Mouse (Mus musculus) heart, embryonic 10.5 days (tissue): ENCODE results near the gene Krtdap. TPM values are rescaled to one million over a fixed set of nuclear protein-coding genes. Genes with fewer than 3 reads are reported as not detected.
"Not testable (repeated sequence)": the region's sequence is repeated elsewhere in the genome, so short reads cannot be mapped to it uniquely, and the experiment has no call there.

Experiments used
- DNase-seq: peaks from one replicate; pipeline ENCODE4 v3.0.0-alpha.2; 2017; ENCODE audit warnings: low spot score
- H3K27ac ChIP-seq: fragments of 300-500 bp; sonication (generic); 2 replicates; pipeline ENCODE4 v1.5.1; 2016; ENCODE audit warnings: mild to moderate bottlenecking
- H3K27me3 ChIP-seq: fragments of 300-500 bp; sonication (generic); 2 replicates; pipeline ENCODE4 v1.6.1; 2016; ENCODE audit warnings: mild to moderate bottlenecking; ENCODE audit not compliant: poor library complexity, insufficient read depth, severe bottlenecking
- H3K36me3 ChIP-seq: fragments of 300-500 bp; sonication (generic); 2 replicates; pipeline ENCODE4 v1.6.1; 2016; ENCODE audit warnings: mild to moderate bottlenecking, moderate library complexity
- H3K4me1 ChIP-seq: fragments of 300-500 bp; sonication (generic); 2 replicates; pipeline ENCODE4 v1.6.1; 2016; ENCODE audit warnings: mild to moderate bottlenecking
- H3K4me3 ChIP-seq: fragments of 300-500 bp; sonication (generic); 2 replicates; pipeline ENCODE4 v1.5.1; 2016; ENCODE audit warnings: mild to moderate bottlenecking, moderate library complexity
- H3K9me3 ChIP-seq: fragments of 300-500 bp; sonication (generic); 2 replicates; pipeline ENCODE4 v1.6.1; 2016; ENCODE audit warnings: mild to moderate bottlenecking, moderate library complexity
- WGBS: fragments of 180-500 bp; shearing (Covaris S2); methylation state at CpG from one replicate; pipeline ENCODE4 v1.1.7; 2016; 5-methylcytosine and 5-hydroxymethylcytosine counted together
- polyA plus RNA-seq: library from polyadenylated mRNA; unstranded; fragments of >200 nt; fragmentation: Nextera tagmentation; extraction: Ambion mirVana; gene quantifications from 2 replicates; pipeline ENCODE4 v1.2.1, GENCODE M21; 2016

Gene Krtdap
- not detected in 2 replicates for polyA plus RNA-seq

DNA sequence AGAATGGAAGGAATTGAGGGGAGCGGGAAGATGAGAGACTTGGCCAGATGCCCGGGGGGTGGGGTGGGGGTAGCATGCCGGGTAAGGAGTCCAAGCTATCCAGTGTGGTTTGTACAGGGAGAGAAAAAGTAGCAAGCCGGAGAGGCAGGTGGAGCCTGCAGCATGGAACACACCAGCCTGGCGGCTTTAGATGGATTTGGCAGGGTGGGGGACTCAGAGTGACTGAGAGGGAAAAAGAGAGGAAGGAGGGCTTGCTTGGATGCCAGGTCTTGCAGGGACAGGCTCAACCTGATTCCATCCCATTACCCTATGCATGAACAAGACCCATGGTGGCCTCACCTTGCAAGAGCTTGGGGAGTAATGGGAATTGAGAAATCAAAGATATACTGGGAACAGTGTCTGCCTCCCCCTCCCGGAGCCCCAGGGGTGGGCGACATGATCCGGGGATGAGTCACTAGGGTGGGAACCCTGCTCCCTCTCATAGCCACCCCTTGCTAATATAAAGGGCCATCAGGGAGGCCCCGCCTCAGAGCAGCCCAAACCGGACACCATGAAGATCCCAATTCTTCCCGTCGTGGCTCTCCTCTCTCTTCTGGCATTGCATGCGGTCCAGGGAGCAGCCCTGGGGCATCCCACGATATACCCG lies at the start of gene Krtdap:
Gene Krtdap, plus strand, starts transcription at position 520 of the 646 bp plus-strand sequence.
- WGBS: 43% methylated on average over 15 of the region's 15 CpGs
- H3K27me3 ChIP-seq: peaks cover 40% of the 10 kb centered on the region; the same call in 1 of the 2 replicates
- H3K36me3 ChIP-seq: no peaks in the 10 kb centered on the region
- H3K4me1 ChIP-seq: no peaks in the 10 kb centered on the region
- no peak for DNase-seq
- no peak within 1 kb of the TSS for H3K27ac ChIP-seq
- no peaks in the 10 kb centered on the region for H3K9me3 ChIP-seq
- H3K4me3 ChIP-seq: no peak within 1 kb of the TSS

DNA sequence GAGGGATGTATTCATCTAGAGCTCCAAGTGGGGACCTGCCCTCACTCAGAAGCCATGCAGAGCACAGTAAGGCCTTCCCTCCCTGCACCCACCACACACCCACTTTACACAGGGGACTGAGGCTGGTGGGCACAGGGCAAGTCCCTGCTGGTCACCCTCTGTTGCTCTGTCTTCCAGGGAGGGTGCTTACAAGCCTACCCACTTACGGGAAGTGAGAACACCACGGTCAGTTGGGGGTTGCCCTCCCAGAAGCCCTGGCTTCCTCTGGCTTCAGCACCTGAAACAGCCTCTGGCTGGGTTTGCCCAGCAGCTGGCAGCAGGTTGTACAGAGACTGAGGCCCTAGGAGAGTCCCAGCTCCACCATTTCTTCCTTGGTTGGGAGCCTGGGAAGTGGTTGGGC lies 45.1 kb upstream of the Krtdap start:
- H3K36me3 ChIP-seq, DNase-seq, H3K27me3 ChIP-seq, H3K9me3 ChIP-seq, H3K4me3 ChIP-seq, H3K27ac ChIP-seq: not testable (repeated sequence)
- peaks cover 16% of the 10 kb centered on the region for H3K4me1 ChIP-seq
- 76% methylated on average over 2 of the region's 2 CpGs for WGBS

DNA sequence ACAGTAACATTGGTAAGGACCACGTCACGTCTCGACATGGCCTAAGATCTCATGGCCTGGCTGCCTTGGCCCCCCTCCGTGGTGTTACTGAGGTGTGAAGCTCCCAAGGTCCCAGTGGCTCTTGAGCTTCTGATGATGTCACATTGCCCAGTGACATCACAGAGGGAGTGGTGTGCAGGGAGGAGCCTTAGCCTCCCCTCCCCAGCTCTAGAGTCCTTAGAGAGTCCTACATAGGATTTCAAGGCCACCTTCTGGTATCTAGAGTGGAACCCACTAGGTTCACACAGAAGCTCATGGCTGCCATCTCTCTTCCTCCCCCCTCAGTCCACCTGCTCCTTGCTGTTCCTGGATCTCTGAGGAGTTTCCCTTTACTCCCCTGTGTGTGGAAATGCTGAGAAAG lies 44.1 kb upstream of the Krtdap start, which contains the start of gene Gapdhs:
Gene Gapdhs, minus strand, starts transcription at position 65 of the 400 bp plus-strand sequence.
- peaks cover 16% of the 10 kb centered on the region for H3K4me1 ChIP-seq
- not testable (repeated sequence) for H3K36me3 ChIP-seq, H3K9me3 ChIP-seq, H3K27ac ChIP-seq, H3K4me3 ChIP-seq, H3K27me3 ChIP-seq, DNase-seq
- WGBS: 70% methylated on average over 4 of the region's 4 CpGs

DNA sequence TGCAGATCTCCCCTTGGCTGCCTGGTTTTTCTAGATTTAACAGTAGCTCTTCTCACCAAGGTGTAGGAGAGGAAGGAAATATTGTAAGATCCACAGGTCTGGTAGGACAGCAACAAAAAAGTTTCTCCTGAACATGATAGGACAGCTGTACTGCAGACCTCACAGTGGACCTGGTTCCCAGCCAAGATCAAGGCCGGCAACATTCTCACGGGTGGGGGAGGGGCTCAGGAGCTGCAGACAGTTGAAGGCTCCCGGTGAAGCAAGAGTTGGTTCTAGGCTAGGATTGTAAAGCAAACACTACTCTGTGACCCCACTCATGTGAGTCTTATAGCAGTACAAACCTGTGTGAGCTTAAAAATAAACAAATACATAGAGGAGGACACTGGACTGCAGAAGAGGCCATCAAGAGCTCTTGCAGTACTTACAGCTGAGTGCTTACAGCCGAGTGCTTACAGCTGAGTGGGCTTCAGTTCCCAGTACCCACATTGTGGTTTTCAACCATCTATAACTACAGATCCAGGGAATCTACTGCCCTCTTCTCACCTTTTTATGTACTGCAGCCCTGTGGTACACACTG lies 43.6 kb upstream of the Krtdap start:
- 33% methylated on average over 4 of the region's 4 CpGs for WGBS
- Histone ChIP-seq H3K27me3 (no peaks in the 10 kb centered on the region), H3K9me3 (no peaks in the 10 kb centered on the region), H3K4me1 (peaks cover 16% of the 10 kb centered on the region), H3K27ac (no peak overlapping the region), H3K36me3 (no peaks in the 10 kb centered on the region), H3K4me3 (no peak overlapping the region)
- no peak for DNase-seq

DNA sequence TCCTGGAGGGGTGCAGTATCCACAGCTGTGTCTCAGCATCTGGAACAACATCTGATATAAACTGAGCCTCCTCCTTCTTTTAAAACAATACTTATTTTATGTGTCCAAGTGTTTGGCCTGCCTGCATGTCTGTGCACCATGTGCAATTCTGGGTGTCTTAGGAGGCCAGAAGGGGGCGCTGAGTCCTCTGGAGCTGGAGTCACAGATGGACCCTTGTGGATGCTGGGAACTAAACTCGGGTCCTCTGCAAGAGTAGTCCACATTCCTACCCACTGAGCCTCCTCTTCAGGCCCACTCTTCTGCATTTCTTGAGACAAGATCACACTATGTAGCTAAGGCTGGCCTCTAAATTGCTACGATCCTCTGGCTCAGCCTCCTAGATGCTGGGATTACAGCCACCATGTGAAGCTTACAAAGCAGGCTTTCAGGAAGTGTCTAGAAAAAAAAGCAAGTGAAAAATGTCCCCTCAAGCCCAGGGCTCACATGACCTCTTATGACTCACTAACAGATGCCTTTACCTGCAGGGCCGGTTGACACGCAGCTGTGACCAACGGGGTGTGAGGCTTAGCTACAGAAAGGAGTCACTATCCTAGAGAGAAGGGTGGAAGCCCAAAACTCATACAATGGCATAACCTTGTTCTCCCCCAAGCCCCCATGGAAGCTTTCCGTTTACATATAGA lies 40.0 kb upstream of the Krtdap start:
- 80% methylated on average over 7 of the region's 7 CpGs for WGBS
- DNase-seq: no peak
- no peaks in the 10 kb centered on the region for H3K27me3 ChIP-seq
- no peaks in the 10 kb centered on the region for H3K9me3 ChIP-seq
- H3K4me3 ChIP-seq: no peak overlapping the region
- no peak overlapping the region for H3K27ac ChIP-seq
- H3K36me3 ChIP-seq: no peaks in the 10 kb centered on the region
- peaks cover 22% of the 10 kb centered on the region for H3K4me1 ChIP-seq

DNA sequence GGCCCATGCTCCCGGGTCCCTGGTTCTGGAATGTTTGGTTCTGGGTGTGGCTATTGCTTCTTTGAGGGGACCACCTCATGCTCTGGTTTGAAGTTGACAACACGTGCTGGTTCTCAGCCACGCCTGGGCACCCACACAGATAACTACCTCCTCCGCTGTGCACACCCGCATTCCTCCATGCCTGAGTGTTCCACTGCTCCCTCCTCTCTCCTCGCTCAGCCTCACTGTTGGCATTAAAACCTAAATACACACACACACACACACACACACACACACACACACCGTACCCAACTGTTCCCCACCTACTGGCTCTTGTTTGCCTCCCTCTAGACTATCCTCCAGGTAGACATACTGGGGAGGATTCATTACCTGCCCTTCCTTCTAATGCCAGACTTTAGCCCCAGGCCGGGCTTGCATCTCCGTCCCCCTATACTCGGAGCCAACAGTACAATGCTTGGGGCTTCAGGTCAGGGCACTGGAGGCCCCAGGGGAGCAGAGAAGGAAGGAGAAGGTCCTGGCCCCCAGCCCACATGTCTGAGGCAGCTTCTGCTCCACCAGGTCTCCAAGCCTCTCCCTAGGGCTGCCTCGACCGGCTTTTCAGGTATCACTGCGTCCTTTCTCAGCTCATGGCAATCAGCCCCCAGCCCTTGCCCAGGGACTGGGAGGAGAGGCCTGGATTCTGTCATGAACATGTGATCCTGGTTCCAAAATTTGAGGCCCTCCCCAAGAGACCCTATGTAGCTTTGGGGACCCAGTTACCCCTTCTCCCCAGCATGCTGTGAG lies 37.7 kb upstream of the Krtdap start:
- no peak overlapping the region for H3K4me3 ChIP-seq
- H3K27me3 ChIP-seq: no peaks in the 10 kb centered on the region
- no peak overlapping the region for H3K27ac ChIP-seq
- 77% methylated on average over 13 of the region's 13 CpGs for WGBS
- peaks cover 4% of the 10 kb centered on the region; the same call in 1 of the 2 replicates for H3K9me3 ChIP-seq
- DNase-seq: no peak
- H3K36me3 ChIP-seq: peaks cover 6% of the 10 kb centered on the region
- H3K4me1 ChIP-seq: peaks cover 14% of the 10 kb centered on the region

DNA sequence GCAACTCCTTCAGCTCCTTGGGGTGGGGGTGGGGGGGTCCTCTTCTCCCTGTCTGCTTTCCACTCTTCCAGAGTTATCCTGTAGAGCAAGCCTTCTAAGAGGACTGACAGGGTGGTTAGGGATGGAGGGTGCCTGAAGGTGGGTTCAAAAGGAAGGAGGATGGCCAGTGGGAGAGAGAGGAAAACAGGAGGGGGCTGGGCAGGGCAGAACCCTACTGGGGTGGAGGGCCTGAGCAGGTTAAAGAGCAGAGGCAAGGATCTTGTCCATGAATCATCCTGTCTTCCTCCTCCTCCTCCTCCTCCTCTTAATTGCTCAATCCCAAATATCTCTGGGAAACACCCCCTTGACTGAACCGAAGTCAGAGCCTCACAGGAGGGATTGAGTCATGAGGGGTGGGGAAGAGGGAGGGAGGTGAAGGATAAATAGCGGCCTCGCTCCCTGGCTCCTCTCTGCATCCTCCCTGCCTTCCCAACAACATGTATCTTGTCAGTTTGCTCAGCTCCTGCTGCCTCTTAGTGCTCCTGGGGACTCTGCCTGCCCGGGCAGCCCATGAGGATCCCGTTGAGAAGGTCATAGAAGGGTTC lies 36.5 kb upstream of the Krtdap start, which contains the start of gene Sbsn:
Gene Sbsn, plus strand, starts transcription at position 386 of the 584 bp plus-strand sequence.
- 44% methylated on average over 5 of the region's 5 CpGs for WGBS
- peaks cover 16% of the 10 kb centered on the region for H3K36me3 ChIP-seq
- H3K4me1 ChIP-seq: peaks cover 10% of the 10 kb centered on the region
- H3K27me3 ChIP-seq: no peaks in the 10 kb centered on the region
- H3K9me3 ChIP-seq: peaks cover 6% of the 10 kb centered on the region; the same call in 1 of the 2 replicates
- no peak within 1 kb of the TSS for H3K4me3 ChIP-seq
- no peak within 1 kb of the TSS for H3K27ac ChIP-seq
- no peak for DNase-seq

DNA sequence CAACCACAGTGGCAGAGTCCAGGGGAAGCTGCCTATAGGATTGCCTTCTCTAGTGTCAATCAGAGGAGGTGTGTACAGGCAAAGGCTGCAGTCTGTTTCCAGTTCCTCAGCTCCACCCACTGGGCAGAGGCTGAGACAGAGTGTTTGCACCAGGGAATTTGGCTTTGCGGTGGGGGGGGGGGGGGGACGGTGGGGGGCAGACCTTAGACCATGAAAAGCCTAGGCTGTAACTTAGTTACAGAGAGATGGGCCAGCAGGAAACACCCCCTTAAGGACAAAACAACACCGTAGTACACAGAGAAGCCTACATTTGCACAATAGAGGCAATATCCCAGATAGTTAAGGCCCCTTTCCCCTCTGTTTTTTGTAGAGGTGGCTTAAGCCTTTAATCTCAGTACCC lies 30.7 kb upstream of the Krtdap start:
- Histone ChIP-seq H3K36me3 (peaks cover 18% of the 10 kb centered on the region), H3K4me3 (no peak overlapping the region), H3K27me3 (no peaks in the 10 kb centered on the region), H3K4me1 (peaks cover 21% of the 10 kb centered on the region), H3K9me3 (peaks cover 6% of the 10 kb centered on the region; the same call in 1 of the 2 replicates), H3K27ac (no peak overlapping the region)
- WGBS: 62% methylated on average over 3 of the region's 3 CpGs
- DNase-seq: no peak

DNA sequence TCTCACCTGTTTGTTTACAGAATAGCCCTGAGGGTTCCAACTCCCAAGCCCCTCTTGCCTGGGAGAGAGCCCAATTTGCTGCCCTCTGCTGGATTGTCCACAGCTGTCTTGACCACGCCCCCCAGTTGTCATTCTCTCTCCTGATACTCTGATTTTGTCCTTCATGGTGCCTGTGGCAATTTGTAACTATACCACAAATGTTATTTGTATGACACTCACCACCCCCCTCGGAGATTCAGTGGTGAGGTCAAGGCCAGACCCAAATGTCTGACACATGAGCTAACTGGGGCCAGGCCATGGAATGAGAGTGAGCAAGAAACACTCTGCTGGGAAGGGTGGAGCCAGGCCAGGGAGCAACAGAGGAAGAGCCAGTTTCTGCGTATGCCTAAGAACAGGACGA lies 28.8 kb upstream of the Krtdap start:
- WGBS: 31% methylated on average over 4 of the region's 4 CpGs
- no peak overlapping the region for H3K4me3 ChIP-seq
- no peak overlapping the region for H3K27ac ChIP-seq
- H3K36me3 ChIP-seq: peaks cover 18% of the 10 kb centered on the region
- 0 out of 2 replicates have a peak, but pooled peaks cover 2% of the 10 kb centered on the region for H3K27me3 ChIP-seq
- peaks cover 23% of the 10 kb centered on the region for H3K4me1 ChIP-seq
- no peak for DNase-seq
- H3K9me3 ChIP-seq: peaks cover 6% of the 10 kb centered on the region; the same call in 1 of the 2 replicates

DNA sequence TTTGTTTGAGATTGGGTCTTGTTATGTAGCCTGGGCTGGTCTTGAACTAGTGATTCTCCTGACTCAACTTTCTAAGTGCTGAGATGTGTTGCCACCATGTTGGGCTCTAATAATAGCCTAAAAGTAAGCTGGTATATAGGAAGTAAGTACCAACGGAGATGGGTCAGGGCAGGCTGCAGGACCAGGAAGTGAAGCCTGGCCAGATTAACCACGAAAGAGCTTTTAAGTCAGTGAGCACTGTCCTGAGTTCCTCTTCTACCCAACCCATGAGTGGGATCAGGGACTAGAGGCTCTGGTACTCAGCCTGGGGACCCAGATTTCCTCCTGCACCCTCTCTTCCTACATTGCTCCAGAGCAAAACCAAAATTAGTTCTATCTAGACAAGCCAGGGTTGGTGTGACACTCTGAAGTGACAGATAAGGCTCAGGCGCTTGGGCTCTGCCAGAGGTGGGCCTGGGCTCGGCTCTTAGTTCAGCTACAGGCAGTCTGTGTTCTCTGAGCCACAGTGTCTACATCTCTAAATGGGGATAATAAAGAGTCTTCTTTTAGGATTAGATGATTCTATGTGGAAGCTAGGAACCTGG lies 25.8 kb upstream of the Krtdap start:
- peaks cover 8% of the 10 kb centered on the region; the same call in 1 of the 2 replicates for H3K27me3 ChIP-seq
- H3K4me3 ChIP-seq: no peak overlapping the region
- no peaks in the 10 kb centered on the region for H3K9me3 ChIP-seq
- 44% methylated on average over 4 of the region's 4 CpGs for WGBS
- no peak for DNase-seq
- H3K27ac ChIP-seq: no peak overlapping the region
- peaks cover 30% of the 10 kb centered on the region for H3K4me1 ChIP-seq
- no peaks in the 10 kb centered on the region for H3K36me3 ChIP-seq

DNA sequence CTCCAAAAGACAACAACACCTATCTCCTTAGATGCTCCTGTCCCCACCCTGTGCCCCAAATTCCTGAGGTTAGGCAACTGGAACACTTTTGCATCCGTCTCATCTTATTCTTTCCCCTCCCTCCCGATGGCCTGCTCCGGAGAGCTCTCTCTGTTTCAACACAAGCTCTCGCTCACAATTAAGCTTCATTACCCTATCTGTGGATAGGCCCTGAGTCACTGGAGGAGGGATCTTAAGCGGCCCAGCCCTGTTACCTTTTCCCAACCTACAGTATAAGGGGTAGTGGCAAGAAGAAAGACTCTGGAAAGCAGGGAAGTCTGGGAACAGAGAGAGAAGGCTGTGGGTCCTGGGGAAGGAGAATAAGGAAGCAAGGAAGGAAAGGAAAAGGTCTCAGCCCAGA lies 24.2 kb upstream of the Krtdap start, which contains the start of gene Dmkn:
Gene Dmkn, plus strand, starts transcription at position 301 of the 400 bp plus-strand sequence.
- Histone ChIP-seq H3K27ac (no peak within 1 kb of the TSS), H3K27me3 (peaks cover 8% of the 10 kb centered on the region; the same call in 1 of the 2 replicates), H3K36me3 (no peaks in the 10 kb centered on the region), H3K4me1 (peaks cover 33% of the 10 kb centered on the region), H3K9me3 (no peaks in the 10 kb centered on the region), H3K4me3 (no peak within 1 kb of the TSS)
- no peak for DNase-seq
- 54% methylated on average over 5 of the region's 5 CpGs for WGBS

DNA sequence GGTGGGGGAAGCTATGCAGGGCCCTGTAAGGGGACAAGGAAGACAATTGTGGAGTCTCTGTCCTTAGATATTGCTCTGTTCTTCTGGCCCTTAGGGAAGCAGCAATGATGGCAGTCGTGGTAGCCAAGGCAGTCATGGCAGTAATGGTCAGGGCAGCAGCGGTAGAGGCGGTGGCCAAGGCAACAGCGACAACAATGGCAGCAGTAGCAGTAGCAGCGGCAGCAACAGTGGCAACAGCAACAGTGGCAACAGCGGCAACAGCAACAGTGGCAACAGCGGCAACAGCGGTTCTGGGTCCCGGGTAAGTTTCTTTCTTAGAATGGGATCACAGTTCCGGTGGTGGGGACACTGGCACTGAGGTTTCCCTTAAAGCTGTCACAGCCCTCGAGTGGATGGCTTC lies 22.5 kb upstream of the Krtdap start:
- peaks cover 27% of the 10 kb centered on the region for H3K4me1 ChIP-seq
- no peaks in the 10 kb centered on the region for H3K36me3 ChIP-seq
- H3K27me3 ChIP-seq: peaks cover 8% of the 10 kb centered on the region; the same call in 1 of the 2 replicates
- peak overlapping the region; percentile 29; the same call in 1 of the 2 replicates for H3K4me3 ChIP-seq
- 39% methylated on average over 11 of the region's 11 CpGs for WGBS
- H3K9me3 ChIP-seq: no peaks in the 10 kb centered on the region
- H3K27ac ChIP-seq: no peak overlapping the region
- no peak for DNase-seq
